Comparison of ENCODE assay signal across 10 mouse cellular contexts in genomic region chr5:142372207-142372606, GRCm38 (mm10). TPM values are rescaled to one million over a fixed set of nuclear protein-coding genes. Genes with fewer than 3 reads are reported as not detected.
DNase-seq lines count a peak whose midpoint lies in the region; ATAC-seq and TF ChIP-seq lines count a peak whose summit lies in the region.
"Had no signal": no experiment of that assay in that cellular context is flagged by ENCODE, and none has a peak within 500 bp of the region (broad histone marks: within the 10 kb centered on the region; RNA-seq: fewer than 3 reads in every experiment).

No protein-coding gene starts in this region.

- no peak overlapping the region for H3K9ac ChIP-seq in lung, embryonic 14.5 days
- H3K9ac ChIP-seq in hindbrain, embryonic 14.5 days = no peak overlapping the region
- no peak overlapping the region for H3K9ac ChIP-seq in neural tube, embryonic 13.5 days

- H3K4me2 ChIP-seq in lung, embryonic 14.5 days = peak overlapping the region; percentile 43
- no peak overlapping the region for H3K4me2 ChIP-seq in hindbrain, embryonic 14.5 days (replicated peaks)
- 0 out of 2 replicates have a peak overlapping the region, but pooled peaks have one; percentile 11 for H3K4me2 ChIP-seq in neural tube, embryonic 13.5 days

- no peak for ATAC-seq in lung, embryonic 14.5 days (ENCODE audit: insufficient read depth)
- ATAC-seq in hindbrain, embryonic 14.5 days (ENCODE audit: low FRiP score) = no peak
- no peak for ATAC-seq in neural tube, embryonic 13.5 days (ENCODE audit: low read depth)
- ATAC-seq: Patski had no signal

- H3K27me3 ChIP-seq in lung, embryonic 14.5 days (ENCODE audit: insufficient read depth, low read length) = no peaks in the 10 kb centered on the region
- H3K27me3 ChIP-seq in hindbrain, embryonic 14.5 days (ENCODE audit: control insufficient read depth, insufficient read depth, low read length) = no peaks in the 10 kb centered on the region
- H3K27me3 ChIP-seq in neural tube, embryonic 13.5 days = no peaks in the 10 kb centered on the region
- H3K27me3 ChIP-seq: Patski had no signal

- TF ChIP-seq POLR2A in lung, adult 2 months (IDR thresholded peaks at IDR 0.05; ENCODE audit: borderline replicate concordance, extremely low read depth, low read depth, low read length) = no peak
- no peak for TF ChIP-seq POLR2A in embryonic fibroblast, embryonic 13.5 days (IDR thresholded peaks at IDR 0.05; ENCODE audit: low read depth, low read length)

- WGBS in lung, embryonic 14.5 days = 34% methylated on average over 6 of the region's 6 CpGs
- 40% methylated on average over 6 of the region's 6 CpGs for WGBS in lung, adult 2 months
- 14% methylated on average over 6 of the region's 6 CpGs for WGBS in hindbrain, embryonic 14.5 days
- WGBS in neural tube, embryonic 13.5 days = 11% methylated on average over 6 of the region's 6 CpGs

- peaks cover 3% of the 10 kb centered on the region; the same call in 1 of the 2 replicates for H3K4me1 ChIP-seq in lung, embryonic 14.5 days (ENCODE audit: insufficient read depth)
- peaks cover 4% of the 10 kb centered on the region; the same call in 1 of the 2 replicates for H3K4me1 ChIP-seq in lung, adult 2 months (ENCODE audit: control insufficient read depth, insufficient read depth, low read length)
- H3K4me1 ChIP-seq in embryonic fibroblast, embryonic 13.5 days (ENCODE audit: control insufficient read depth, insufficient read depth, low read length) = peaks cover 5% of the 10 kb centered on the region; the same call in 1 of the 2 replicates
- peaks cover 19% of the 10 kb centered on the region for H3K4me1 ChIP-seq in hindbrain, embryonic 14.5 days (replicated peaks; ENCODE audit: control insufficient read depth, insufficient read depth, low read length)
- peaks cover 41% of the 10 kb centered on the region for H3K4me1 ChIP-seq in neural tube, embryonic 13.5 days (replicated peaks)

- no peak overlapping the region for H3K4me3 ChIP-seq in lung, embryonic 14.5 days (ENCODE audit: low read depth, low read length)
- no peak overlapping the region for H3K4me3 ChIP-seq in lung, adult 2 months (replicated peaks; ENCODE audit: extremely low read depth, low read depth, low read length)
- no peak overlapping the region for H3K4me3 ChIP-seq in embryonic fibroblast, embryonic 13.5 days (ENCODE audit: insufficient read depth, low read length)
- H3K4me3 ChIP-seq in hindbrain, embryonic 14.5 days (replicated peaks; ENCODE audit: low read length) = no peak overlapping the region
- no peak overlapping the region for H3K4me3 ChIP-seq in neural tube, embryonic 13.5 days

- DNase-seq in lung, embryonic 14.5 days = no peak
- DNase-seq in lung, adult 2 months = no peak
- no peak for DNase-seq in hindbrain, embryonic 14.5 days (ENCODE audit: low spot score)
- no peak for DNase-seq in adrenal gland, adult 2 months
- DNase-seq in ovary, postnatal 10 days (ENCODE audit: low spot score) = no peak
- no peak for DNase-seq in urinary bladder, postnatal 10 days (ENCODE audit: low spot score)
- DNase-seq: right cerebral cortex, postnatal 25 days had no signal

- no peaks in the 10 kb centered on the region for H3K9me3 ChIP-seq in lung, embryonic 14.5 days (ENCODE audit: low read depth, low read length)
- no peaks in the 10 kb centered on the region for H3K9me3 ChIP-seq in hindbrain, embryonic 14.5 days (ENCODE audit: control insufficient read depth, low read length)
- no peaks in the 10 kb centered on the region for H3K9me3 ChIP-seq in neural tube, embryonic 13.5 days

- H3K36me3 ChIP-seq in lung, embryonic 14.5 days (ENCODE audit: insufficient read depth) = no peaks in the 10 kb centered on the region
- H3K36me3 ChIP-seq in hindbrain, embryonic 14.5 days (replicated peaks; ENCODE audit: control insufficient read depth, insufficient read depth) = no peaks in the 10 kb centered on the region
- H3K36me3 ChIP-seq in neural tube, embryonic 13.5 days = no peaks in the 10 kb centered on the region; the same call in 1 of the 2 replicates

- H3K27ac ChIP-seq in lung, embryonic 14.5 days (ENCODE audit: low read depth) = peak overlapping the region; percentile 85
- H3K27ac ChIP-seq in embryonic fibroblast, embryonic 13.5 days (ENCODE audit: insufficient read depth, low read length) = peak overlapping the region; percentile 12; the same call in 1 of the 2 replicates
- H3K27ac ChIP-seq in hindbrain, embryonic 14.5 days = peak overlapping the region; percentile 82
- peak overlapping the region; percentile 91 for H3K27ac ChIP-seq in neural tube, embryonic 13.5 days (replicated peaks)

- no peak for TF ChIP-seq CTCF in lung, embryonic 14.5 days (IDR thresholded peaks at IDR 0.05; ENCODE audit: low read depth)
- TF ChIP-seq CTCF in lung, adult 2 months (IDR thresholded peaks at IDR 0.05; ENCODE audit: insufficient read depth, low read length) = no peak
- no peak for TF ChIP-seq CTCF in embryonic fibroblast, embryonic 13.5 days (IDR thresholded peaks at IDR 0.05; ENCODE audit: borderline replicate concordance, insufficient read depth, low read length)

RNA-seq across cellular contexts. Expression of gene Foxk1, which starts 29.1 kb away (rescaled TPM):
- 5.4 and 7.9 TPM in 2 replicates for polyA plus RNA-seq in lung, embryonic 14.5 days (2014; fragmentation: Nextera tagmentation; extraction: Ambion mirVana)
- 23.5 and 26.1 TPM in 2 replicates for polyA plus RNA-seq in lung, adult 2 months (2012; rRNA removed)
- 34.1 and 38.3 TPM in 2 replicates for polyA plus RNA-seq in embryonic fibroblast, embryonic 13.5 days (2011; ENCODE audit: insufficient read length, low read depth, missing spikeins)
- 5.4 and 5.9 TPM in 2 replicates for polyA plus RNA-seq in hindbrain, embryonic 14.5 days (2014; fragmentation: Nextera tagmentation; extraction: Ambion mirVana)
- polyA plus RNA-seq in neural tube, embryonic 13.5 days (2015; fragmentation: Nextera tagmentation; extraction: Ambion mirVana) = 5.6 and 7.2 TPM in 2 replicates
- total RNA-seq in adrenal gland, adult 2 months (2021) = 10 to 100 TPM; 19.7 to 24.6 TPM
- polyA plus RNA-seq in adrenal gland, adult 2 months (2012; rRNA removed) = 17.2 and 18.2 TPM in 2 replicates

Comparison
In these comparisons a context has a peak if more than half of its experiments do, and no peak if none do; other contexts are left out.
1. H3K27ac ChIP-seq: peak in every context shown above with its lines; median percentile 91 in neural tube, embryonic 13.5 days; 85 in lung, embryonic 14.5 days; 82 in hindbrain, embryonic 14.5 days; 12 in embryonic fibroblast, embryonic 13.5 days.